Mouse (Mus musculus) neural tube, embryonic 15.5 days (tissue): Measurements from ENCODE around the gene Tbxas1. TPM values are rescaled to one million over a fixed set of nuclear protein-coding genes. Genes with fewer than 3 reads are reported as not detected.

Experiments used
- ATAC-seq: fragments of 200-750 bp; cut with Nextera tagmentation; 2 replicates; pipeline ENCODE4 v1.8.0; 2017; ENCODE audit warnings: mild to moderate bottlenecking, moderate TSS enrichment, moderate library complexity; ENCODE audit not compliant: low FRiP score
- H3K27ac ChIP-seq: fragments of 300-500 bp; sonication (generic); replicated peaks from 2 replicates; pipeline ENCODE4 v1.5.1; 2015; ENCODE audit warnings: mild to moderate bottlenecking, inconsistent platforms
- H3K27me3 ChIP-seq: fragments of 300-500 bp; sonication (generic); replicated peaks from 2 replicates; pipeline ENCODE4 v1.6.1; 2015; ENCODE audit warnings: inconsistent platforms
- H3K36me3 ChIP-seq: fragments of 300-500 bp; sonication (generic); 2 replicates; pipeline ENCODE4 v1.6.1; 2015; ENCODE audit warnings: inconsistent platforms
- H3K4me1 ChIP-seq: fragments of 300-500 bp; sonication (generic); 2 replicates; pipeline ENCODE4 v1.6.1; 2015; ENCODE audit warnings: inconsistent platforms
- H3K4me2 ChIP-seq: fragments of 300-500 bp; sonication (generic); 2 replicates; pipeline ENCODE4 v1.6.1; 2015; ENCODE audit warnings: inconsistent platforms, mild to moderate bottlenecking, moderate library complexity
- H3K4me3 ChIP-seq: fragments of 300-500 bp; sonication (generic); replicated peaks from 2 replicates; pipeline ENCODE4 v1.5.1; 2015; ENCODE audit warnings: mild to moderate bottlenecking, inconsistent platforms
- H3K9ac ChIP-seq: fragments of 300-500 bp; sonication (generic); replicated peaks from 2 replicates; pipeline ENCODE4 v1.6.1; 2015; ENCODE audit warnings: mild to moderate bottlenecking, inconsistent platforms
- H3K9me3 ChIP-seq: fragments of 300-500 bp; sonication (generic); replicated peaks from 2 replicates; pipeline ENCODE4 v1.6.1; 2016; ENCODE audit warnings: inconsistent platforms
- WGBS: fragments of 180-500 bp; shearing (Covaris S2); methylation state at CpG from one replicate; pipeline ENCODE4 v1.1.7; 2015; ENCODE audit warnings: mixed read lengths; 5-methylcytosine and 5-hydroxymethylcytosine counted together
- polyA plus RNA-seq: library from polyadenylated mRNA; unstranded; fragments of >200 nt; fragmentation: Nextera tagmentation; extraction: Ambion mirVana; gene quantifications from 2 replicates; pipeline ENCODE4 v1.2.1, GENCODE M21; 2015

Tbxas1 gene
- polyA plus RNA-seq, 1 experiment from 2014 or later: 2.4 TPM

- peak; percentile 77 for ATAC-seq
- H3K36me3 ChIP-seq: no peaks in the 10 kb centered on the region
- peaks cover 29% of the 10 kb centered on the region for H3K27me3 ChIP-seq
- peak within 1 kb of the TSS; percentile 76 for H3K4me2 ChIP-seq
- H3K9me3 ChIP-seq: no peaks in the 10 kb centered on the region
- WGBS: 1% methylated on average over 95 of the region's 101 CpGs
- no peak within 1 kb of the TSS for H3K27ac ChIP-seq
- H3K4me1 ChIP-seq: peaks cover 8% of the 10 kb centered on the region
- H3K9ac ChIP-seq: peak within 1 kb of the TSS; percentile 55
- H3K4me3 ChIP-seq: peak within 1 kb of the TSS; percentile 69
Observed at GRCm38 (mm10) chr6:39117584-39118455, 242.6 kb downstream of the Tbxas1 start, which contains the start of gene Parp12. Gene Parp12 (minus strand): TSS chr6:39118349.

- Histone ChIP-seq H3K4me3 (peak overlapping the region; percentile 69), H3K36me3 (no peaks in the 10 kb centered on the region), H3K9ac (peak overlapping the region; percentile 55), H3K27ac (no peak overlapping the region), H3K4me1 (peaks cover 8% of the 10 kb centered on the region), H3K9me3 (no peaks in the 10 kb centered on the region), H3K27me3 (peaks cover 29% of the 10 kb centered on the region), H3K4me2 (peak overlapping the region; percentile 76)
- no peak; the same call in 1 of the 2 replicates for ATAC-seq
- WGBS: 10% methylated on average over 48 of the region's 49 CpGs
Observed at GRCm38 (mm10) chr6:39118456-39118881, 243.3 kb downstream of the Tbxas1 start.

GRCm38 (mm10) chr6:39120685-39121084 is 245.5 kb downstream of the Tbxas1 start:
- H3K4me2 ChIP-seq: no peak overlapping the region
- no peaks in the 10 kb centered on the region for H3K36me3 ChIP-seq
- no peaks in the 10 kb centered on the region for H3K9me3 ChIP-seq
- WGBS: 63% methylated on average over 3 of the region's 3 CpGs
- H3K4me3 ChIP-seq: no peak overlapping the region
- no peak overlapping the region for H3K9ac ChIP-seq
- peaks cover 8% of the 10 kb centered on the region for H3K4me1 ChIP-seq
- H3K27ac ChIP-seq: no peak overlapping the region
- H3K27me3 ChIP-seq: peaks cover 25% of the 10 kb centered on the region
- no peak for ATAC-seq

GRCm38 (mm10) chr6:39124719-39125118 is 249.5 kb downstream of the Tbxas1 start:
- Histone ChIP-seq H3K9me3 (0 out of 2 replicates have a peak, but pooled peaks cover 4% of the 10 kb centered on the region), H3K27ac (no peak overlapping the region), H3K36me3 (no peaks in the 10 kb centered on the region), H3K4me1 (no peaks in the 10 kb centered on the region), H3K9ac (no peak overlapping the region), H3K27me3 (no peaks in the 10 kb centered on the region), H3K4me3 (no peak overlapping the region), H3K4me2 (no peak overlapping the region)
- no peak for ATAC-seq

- no peak overlapping the region for H3K9ac ChIP-seq
- peaks cover 20% of the 10 kb centered on the region for H3K36me3 ChIP-seq
- H3K27ac ChIP-seq: no peak overlapping the region
- H3K9me3 ChIP-seq: 0 out of 2 replicates have a peak, but pooled peaks cover 4% of the 10 kb centered on the region
- H3K4me1 ChIP-seq: no peaks in the 10 kb centered on the region
- no peak for ATAC-seq
- H3K4me2 ChIP-seq: no peak overlapping the region
- H3K27me3 ChIP-seq: no peaks in the 10 kb centered on the region
- H3K4me3 ChIP-seq: no peak overlapping the region
- WGBS: 28% methylated on average over 4 of the region's 4 CpGs
Observed at GRCm38 (mm10) chr6:39131480-39131879, 256.3 kb downstream of the Tbxas1 start.

- no peaks in the 10 kb centered on the region for H3K9me3 ChIP-seq
- no peak overlapping the region for H3K9ac ChIP-seq
- 73% methylated on average over 5 of the region's 5 CpGs for WGBS
- no peaks in the 10 kb centered on the region for H3K4me1 ChIP-seq
- no peak overlapping the region for H3K4me2 ChIP-seq
- H3K27ac ChIP-seq: no peak overlapping the region
- H3K4me3 ChIP-seq: no peak overlapping the region
- H3K36me3 ChIP-seq: peaks cover 20% of the 10 kb centered on the region
- ATAC-seq: no peak
- no peaks in the 10 kb centered on the region for H3K27me3 ChIP-seq
Observed at GRCm38 (mm10) chr6:39132556-39132955, 257.4 kb downstream of the Tbxas1 start.

Other genes starting within 250 kb of the Tbxas1 start
- 0.14 and 0.24 TPM in 2 replicates for gene Klrg2, start 238.2 kb upstream of the Tbxas1 start, polyA plus RNA-seq
- 25.4 and 40.3 TPM in 2 replicates for gene Clec2l, start 212.3 kb upstream of the Tbxas1 start, polyA plus RNA-seq
- 32.9 and 33.0 TPM in 2 replicates for gene Hipk2, start 761 bp downstream of the Tbxas1 start, polyA plus RNA-seq
- 3.1 and 4.9 TPM in 2 replicates for gene Parp12, start 242.9 kb downstream of the Tbxas1 start, polyA plus RNA-seq